In genomic region chr17:45928903-45929477, GRCm38 (mm10) we compare ENCODE assay signal across 20 mouse cellular contexts.
DNase-seq lines count a peak whose midpoint lies in the region; ATAC-seq and TF ChIP-seq lines count a peak whose summit lies in the region.
"Had no signal": no experiment of that assay in that cellular context is flagged by ENCODE, and none has a peak within 500 bp of the region (broad histone marks: within the 10 kb centered on the region; RNA-seq: fewer than 3 reads in every experiment).

No protein-coding gene starts in this region.

- no peak overlapping the region for H3K4me3 ChIP-seq in forebrain, embryonic 10.5 days
- H3K4me3 ChIP-seq in forebrain, embryonic 15.5 days: no peak overlapping the region
- no peak overlapping the region for H3K4me3 ChIP-seq in midbrain, embryonic 11.5 days (ENCODE audit: low read depth, low read length)
- no peak overlapping the region for H3K4me3 ChIP-seq in midbrain, embryonic 14.5 days (replicated peaks; ENCODE audit: low read depth, low read length)
- H3K4me3 ChIP-seq in myocyte: no peak overlapping the region
- H3K4me3 ChIP-seq: forebrain, embryonic 13.5 days; kidney, embryonic 15.5 days; liver, embryonic 13.5 days; lung, embryonic 15.5 days; midbrain, embryonic 12.5 days had no signal

- TF ChIP-seq POLR2A in myocyte (IDR thresholded peaks at IDR 0.05; ENCODE audit: insufficient read length, low read depth): no peak

- peak overlapping the region; percentile 67 for H3K27ac ChIP-seq in forebrain, embryonic 10.5 days
- H3K27ac ChIP-seq in forebrain, embryonic 15.5 days (replicated peaks): no peak overlapping the region
- H3K27ac ChIP-seq in midbrain, embryonic 11.5 days (ENCODE audit: low read depth, low read length): no peak overlapping the region
- H3K27ac ChIP-seq in midbrain, embryonic 14.5 days (replicated peaks; ENCODE audit: low read depth, low read length): no peak overlapping the region
- H3K27ac ChIP-seq: forebrain, embryonic 13.5 days; hindbrain, embryonic 14.5 days; kidney, embryonic 15.5 days; liver, embryonic 13.5 days; lung, embryonic 15.5 days; macrophage; midbrain, embryonic 12.5 days had no signal

- H3K9me3 ChIP-seq in forebrain, embryonic 10.5 days: no peaks in the 10 kb centered on the region
- H3K9me3 ChIP-seq in forebrain, embryonic 15.5 days: no peaks in the 10 kb centered on the region
- no peaks in the 10 kb centered on the region for H3K9me3 ChIP-seq in midbrain, embryonic 11.5 days (ENCODE audit: control insufficient read depth, low read length)
- H3K9me3 ChIP-seq in midbrain, embryonic 14.5 days (ENCODE audit: control insufficient read depth, low read length): no peaks in the 10 kb centered on the region
- H3K9me3 ChIP-seq: forebrain, embryonic 13.5 days; kidney, embryonic 15.5 days; liver, embryonic 13.5 days; lung, embryonic 15.5 days; midbrain, embryonic 12.5 days had no signal

- no peaks in the 10 kb centered on the region for H3K36me3 ChIP-seq in forebrain, embryonic 10.5 days (replicated peaks)
- no peaks in the 10 kb centered on the region for H3K36me3 ChIP-seq in forebrain, embryonic 15.5 days
- no peaks in the 10 kb centered on the region for H3K36me3 ChIP-seq in midbrain, embryonic 11.5 days (ENCODE audit: control insufficient read depth, insufficient read depth, low read length)
- H3K36me3 ChIP-seq in midbrain, embryonic 14.5 days (ENCODE audit: control insufficient read depth, insufficient read depth, low read length): no peaks in the 10 kb centered on the region
- H3K36me3 ChIP-seq in myocyte (ENCODE audit: control insufficient read depth, insufficient read depth): no peaks in the 10 kb centered on the region
- H3K36me3 ChIP-seq: kidney, embryonic 15.5 days; liver, embryonic 13.5 days; lung, embryonic 15.5 days; midbrain, embryonic 12.5 days had no signal

- no peak for ATAC-seq in forebrain, embryonic 15.5 days (replicated peaks)
- ATAC-seq in midbrain, embryonic 11.5 days (ENCODE audit: low FRiP score): no peak
- no peak for ATAC-seq in midbrain, embryonic 14.5 days (ENCODE audit: low FRiP score, low TSS enrichment)
- ATAC-seq: forebrain, embryonic 13.5 days; intestine, embryonic 16.5 days had no signal

- no peak overlapping the region for H3K9ac ChIP-seq in forebrain, embryonic 15.5 days (replicated peaks)
- no peak overlapping the region for H3K9ac ChIP-seq in midbrain, embryonic 11.5 days (ENCODE audit: low read length)
- no peak overlapping the region for H3K9ac ChIP-seq in midbrain, embryonic 14.5 days (replicated peaks; ENCODE audit: low read length)
- H3K9ac ChIP-seq: forebrain, embryonic 13.5 days; hindbrain, embryonic 14.5 days; kidney, embryonic 15.5 days; liver, embryonic 13.5 days; lung, embryonic 15.5 days; midbrain, embryonic 12.5 days had no signal

- peaks cover 49% of the 10 kb centered on the region for H3K4me1 ChIP-seq in forebrain, embryonic 10.5 days
- H3K4me1 ChIP-seq in forebrain, embryonic 15.5 days: no peaks in the 10 kb centered on the region
- H3K4me1 ChIP-seq in midbrain, embryonic 11.5 days (ENCODE audit: control insufficient read depth, insufficient read depth, low read length): peaks cover 12% of the 10 kb centered on the region
- H3K4me1 ChIP-seq in midbrain, embryonic 14.5 days (ENCODE audit: control insufficient read depth, insufficient read depth, low read length): peaks cover 8% of the 10 kb centered on the region

- peaks cover 60% of the 10 kb centered on the region for H3K27me3 ChIP-seq in forebrain, embryonic 10.5 days (ENCODE audit: poor library complexity, severe bottlenecking)
- H3K27me3 ChIP-seq in forebrain, embryonic 15.5 days: no peaks in the 10 kb centered on the region
- no peaks in the 10 kb centered on the region for H3K27me3 ChIP-seq in midbrain, embryonic 11.5 days (ENCODE audit: control insufficient read depth, insufficient read depth, low read length)
- no peaks in the 10 kb centered on the region for H3K27me3 ChIP-seq in midbrain, embryonic 14.5 days (ENCODE audit: control insufficient read depth, insufficient read depth, low read length)
- H3K27me3 ChIP-seq in myocyte (ENCODE audit: control insufficient read depth, insufficient read depth, insufficient read length): no peaks in the 10 kb centered on the region
- H3K27me3 ChIP-seq: liver, embryonic 13.5 days; lung, embryonic 15.5 days had no signal

- no peak overlapping the region for H3K4me2 ChIP-seq in forebrain, embryonic 15.5 days (replicated peaks)
- no peak overlapping the region for H3K4me2 ChIP-seq in midbrain, embryonic 11.5 days
- no peak overlapping the region for H3K4me2 ChIP-seq in midbrain, embryonic 14.5 days (ENCODE audit: low read length)
- H3K4me2 ChIP-seq in myocyte (ENCODE audit: low read depth): peak overlapping the region; percentile 25
- H3K4me2 ChIP-seq: forebrain, embryonic 13.5 days; hindbrain, embryonic 14.5 days; kidney, embryonic 15.5 days; liver, embryonic 13.5 days; lung, embryonic 15.5 days; midbrain, embryonic 12.5 days had no signal

- no peaks in the 10 kb centered on the region for H3K79me2 ChIP-seq in myocyte (ENCODE audit: control insufficient read depth, insufficient read depth)

- H3ac ChIP-seq in myocyte (ENCODE audit: control insufficient read depth, insufficient read length): no peak overlapping the region

- DNase-seq in forebrain, embryonic 10.5 days (ENCODE audit: extremely low spot score, low spot score): no peak
- peak; percentile 14 for DNase-seq in midbrain, embryonic 11.5 days (ENCODE audit: low spot score, missing footprints)
- no peak for DNase-seq in midbrain, embryonic 14.5 days
- peak; percentile 39 for DNase-seq in forelimb bud, embryonic 11.5 days (ENCODE audit: low read depth, low spot score)
- DNase-seq in layer of hippocampus, postnatal 25 days (ENCODE audit: extremely low spot score in 1 of 2, low spot score in 1 of 2): no peak
- no peak for DNase-seq in embryo, embryonic 11 days
- DNase-seq: adrenal gland, postnatal 25 days; cerebellum, adult 11-12 months; heart, postnatal 14 days; liver, embryonic 13.5 days; thymus, adult 2 months had no signal

- WGBS in forebrain, embryonic 10.5 days: 74% methylated on average over 8 of the region's 8 CpGs
- 74% methylated on average over 8 of the region's 8 CpGs for WGBS in forebrain, embryonic 15.5 days
- WGBS in midbrain, embryonic 11.5 days: 74% methylated on average over 8 of the region's 8 CpGs
- WGBS in midbrain, embryonic 14.5 days: 70% methylated on average over 8 of the region's 8 CpGs

TF ChIP-seq in myocyte, 11 proteins besides CTCF, POLR2A, EP300 and RAD21:
- no peak for TF ChIP-seq CEBPB (IDR thresholded peaks at IDR 0.05; ENCODE audit: insufficient read depth, poor library complexity, severe bottlenecking)
- peak in 2 of 3 experiments; percentile 54 to 85 for TF ChIP-seq MYOG (IDR thresholded peaks at IDR 0.05; ENCODE audit: control insufficient read depth in 1 of 3, insufficient read depth in 1 of 3, insufficient read length in 2 of 3, low read depth in 2 of 3)
- no peak for TF ChIP-seq SRF (IDR thresholded peaks at IDR 0.05; ENCODE audit: control insufficient read depth, insufficient read length, low read depth)
- no peak for TF ChIP-seq TCF3 (IDR thresholded peaks at IDR 0.05; ENCODE audit: insufficient read length, low read depth)
- TF ChIP-seq TCF12 (IDR thresholded peaks at IDR 0.05; ENCODE audit: insufficient read depth, poor library complexity, severe bottlenecking): peak; percentile 5
- TF ChIP-seq MYOD1 (IDR thresholded peaks at IDR 0.05; ENCODE audit: control insufficient read depth in 1 of 3, insufficient read length in 2 of 3, low read depth in 2 of 3): peak in 1 of 3 experiments; percentile 42

Comparison
In these comparisons a context has a peak if more than half of its experiments do, and no peak if none do; other contexts are left out.
1. DNase-seq: peak in midbrain, embryonic 11.5 days (single experiment) and forelimb bud, embryonic 11.5 days (single experiment); none in forebrain, embryonic 10.5 days (single experiment), midbrain, embryonic 14.5 days (single experiment), layer of hippocampus, postnatal 25 days (0 of 2) and embryo, embryonic 11 days (single experiment).